ENCODE assay signal across 15 mouse cellular contexts in the genomic region with DNA sequence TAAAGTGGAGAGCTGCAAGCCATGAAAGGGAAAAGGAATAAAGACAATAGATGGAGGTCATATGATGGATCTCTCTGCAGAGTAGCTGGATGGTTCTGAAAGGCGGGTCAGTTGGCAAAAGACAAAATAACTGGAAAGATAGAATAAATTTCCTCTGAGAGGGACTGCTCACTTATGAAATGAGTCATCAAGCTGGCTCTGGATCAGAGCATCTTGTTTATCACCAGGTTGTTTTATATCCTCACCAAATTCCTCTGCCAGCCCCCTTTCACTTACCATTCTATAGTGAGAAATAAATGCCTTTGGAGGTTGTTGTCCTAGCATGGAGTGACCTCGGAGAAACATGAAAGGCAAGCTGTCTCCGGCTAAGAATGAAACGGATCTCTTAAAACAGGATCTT.
"Had no signal": no experiment of that assay in that cellular context is flagged by ENCODE, and none has a peak within 500 bp of the region (broad histone marks: within the 10 kb centered on the region; RNA-seq: fewer than 3 reads in every experiment).

No protein-coding gene starts in this region.

- H3K27ac ChIP-seq: kidney, embryonic 15.5 days; limb, embryonic 13.5 days; liver, embryonic 14.5 days; midbrain, embryonic 10.5 days had no signal

- DNase-seq: kidney, adult 2 months; kidney, postnatal 14 days; layer of hippocampus, adult 9-11 months; layer of hippocampus, postnatal 36 days; left cerebral cortex, postnatal 4 days; lung, adult 2 months; lung, postnatal 36 days; midbrain, embryonic 14.5 days; retina, postnatal 1 day; thymus, postnatal 4 days had no signal

- H3K4me3 ChIP-seq: kidney, embryonic 15.5 days; limb, embryonic 13.5 days; midbrain, embryonic 10.5 days; myocyte had no signal

- H3K4me1 ChIP-seq: kidney, embryonic 15.5 days had no signal
